Mouse (Mus musculus) megakaryocyte progenitor cell, adult 5-6 weeks (primary cell): ENCODE results near the gene Kcnh1. TPM values are rescaled to one million over a fixed set of nuclear protein-coding genes. Genes with fewer than 3 reads are reported as not detected.

Experiments
- ATAC-seq: replicated peaks from 2 replicates; pipeline ENCODE4 v1.8.0; 2016; ENCODE audit warnings: mild to moderate bottlenecking, moderate TSS enrichment, inconsistent platforms; ENCODE audit not compliant: poor library complexity
- total RNA-seq, 2 experiments: library from RNA; stranded (forward) in 1 of 2; stranded (reverse) in 1 of 2; fragments of 157-497, 149-512 nt in 1 of 2; fragments of 200-1000 nt in 1 of 2; gene quantifications; 2 replicates each; pipeline versions ENCODE4 v1.2.3 to v1.2.4; 2015 to 2017

Gene Kcnh1
- total RNA-seq (2015) = not detected in 2 replicates
- not detected in 2 replicates for total RNA-seq (2017)

DNA sequence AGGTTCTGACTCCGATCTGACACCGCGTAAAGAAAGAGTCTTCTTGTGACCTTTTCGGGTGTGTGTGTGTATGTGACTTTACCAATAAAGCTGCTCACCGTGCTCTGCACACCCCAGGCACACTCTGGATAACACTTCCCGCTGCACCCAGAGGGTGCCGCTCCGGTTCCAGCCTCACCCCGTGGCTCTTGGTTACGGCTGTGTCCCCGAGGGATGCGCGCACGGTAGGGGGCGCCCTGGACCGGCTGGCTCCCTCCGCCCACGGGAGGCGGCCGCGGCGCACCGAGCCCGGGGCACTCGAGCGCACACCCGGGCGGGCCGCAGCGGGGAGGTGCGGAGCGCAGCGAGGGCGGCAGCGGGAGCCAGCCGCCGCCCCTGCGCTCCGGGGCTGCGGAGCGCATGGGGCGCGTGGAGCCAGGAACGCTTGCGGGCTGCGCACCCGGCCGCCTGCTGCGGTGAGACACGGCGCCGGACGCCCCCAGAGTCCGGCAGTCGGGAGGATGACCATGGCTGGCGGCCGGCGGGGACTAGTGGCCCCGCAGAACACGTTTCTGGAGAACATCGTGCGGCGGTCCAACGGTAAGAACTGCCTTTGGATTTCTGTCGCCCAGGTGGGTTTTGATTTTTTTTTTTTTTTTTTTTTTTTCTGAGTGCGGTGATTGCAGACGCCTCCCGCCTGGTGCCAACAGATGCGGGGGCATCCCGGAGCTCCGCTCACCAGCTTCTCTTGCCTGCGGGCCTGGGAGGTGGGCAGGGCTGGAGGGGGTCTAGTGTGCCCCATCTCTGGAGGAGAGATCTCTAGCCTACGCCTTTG is at the start of gene Kcnh1:
Gene Kcnh1 (plus strand): TSS at position 267 of the 814 bp plus-strand sequence.
- ATAC-seq = peak; percentile 96

DNA sequence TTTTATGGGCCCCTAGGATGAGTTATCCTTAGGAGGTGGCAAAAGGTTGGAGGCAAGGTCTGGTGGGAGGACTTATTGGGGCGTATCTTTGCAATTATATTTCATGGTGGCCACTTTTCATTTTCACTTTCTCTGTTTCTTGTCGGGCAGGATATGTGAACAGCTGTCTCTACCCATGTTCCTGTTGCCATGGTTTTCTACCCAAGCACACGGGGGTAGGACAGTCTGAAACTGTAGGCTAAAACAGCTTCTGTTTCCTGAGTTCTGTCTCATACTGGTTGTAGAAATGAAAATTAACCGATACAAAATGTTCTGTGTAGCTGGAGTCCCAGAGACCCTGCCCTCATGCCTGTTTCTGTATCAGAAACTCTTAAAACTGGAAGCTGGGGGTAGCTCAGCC is 39.4 kb upstream of the Kcnh1 start:
- no peak for ATAC-seq

DNA sequence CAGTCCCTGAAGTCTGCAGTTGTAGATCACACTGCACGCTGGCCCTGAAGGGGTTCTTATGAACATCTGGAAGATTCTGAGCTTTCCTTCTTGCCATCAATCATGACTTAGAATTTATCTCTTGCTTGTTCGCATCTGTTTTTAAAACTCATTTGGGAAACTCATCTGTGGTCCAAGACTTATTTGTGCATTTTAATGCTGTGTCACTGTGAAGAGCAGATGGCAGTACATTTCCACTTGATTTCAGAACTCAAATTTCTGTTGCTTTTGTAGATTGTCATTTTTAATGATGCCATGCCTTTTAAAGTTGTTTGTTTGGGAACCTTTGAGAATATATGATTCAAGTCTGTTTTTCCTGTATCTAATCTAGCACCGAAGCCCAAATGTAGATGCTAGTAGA is 19.1 kb upstream of the Kcnh1 start:
- ATAC-seq = no peak

DNA sequence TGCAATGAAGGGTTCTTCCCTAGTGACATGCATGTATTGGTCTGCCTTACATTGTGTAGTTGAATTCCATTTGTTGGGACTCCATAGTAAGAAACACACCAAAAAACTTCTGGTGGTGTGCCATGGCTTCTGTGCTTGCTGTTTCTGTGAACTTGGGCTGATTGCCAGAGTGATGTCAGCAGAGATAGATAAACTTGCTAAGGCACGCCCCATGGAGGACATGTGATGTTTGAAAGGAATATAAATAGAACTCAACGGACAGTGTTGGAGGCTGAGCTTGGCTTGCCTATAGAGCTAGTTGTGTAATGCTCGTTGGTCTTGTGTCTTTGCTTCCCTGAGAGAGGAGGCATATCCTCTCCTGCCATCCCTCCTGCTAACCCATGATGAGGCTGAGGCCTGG is 10.7 kb upstream of the Kcnh1 start:
- ATAC-seq = no peak; the same call in 1 of the 2 replicates

DNA sequence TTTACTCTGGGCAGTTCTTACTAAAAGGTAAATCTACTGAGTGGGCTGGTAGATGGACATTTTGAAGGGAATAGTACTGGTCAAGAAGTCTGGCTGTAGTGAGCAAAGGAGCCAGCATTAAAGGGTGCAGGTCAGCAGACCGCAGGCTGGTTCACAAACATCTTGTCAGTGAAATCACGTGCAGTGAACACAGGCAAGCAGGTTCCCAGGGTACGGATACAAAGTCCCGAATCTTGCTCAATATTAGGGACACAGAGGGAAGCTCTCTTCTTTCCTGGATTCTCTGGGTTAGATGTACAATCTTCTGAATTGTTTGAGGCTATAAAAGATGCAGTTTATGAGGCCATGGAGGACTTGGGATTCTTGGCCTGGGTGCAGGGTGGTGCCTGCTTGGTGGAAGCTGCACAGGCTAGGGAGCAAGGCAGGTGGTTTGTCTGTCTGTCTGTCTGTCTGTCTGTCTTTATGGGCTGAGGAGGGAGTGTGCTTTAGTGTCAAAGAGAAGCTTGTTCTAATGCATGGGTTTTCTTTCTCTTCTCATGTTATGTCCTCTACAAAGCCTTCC is 8.8 kb upstream of the Kcnh1 start:
- no peak for ATAC-seq

DNA sequence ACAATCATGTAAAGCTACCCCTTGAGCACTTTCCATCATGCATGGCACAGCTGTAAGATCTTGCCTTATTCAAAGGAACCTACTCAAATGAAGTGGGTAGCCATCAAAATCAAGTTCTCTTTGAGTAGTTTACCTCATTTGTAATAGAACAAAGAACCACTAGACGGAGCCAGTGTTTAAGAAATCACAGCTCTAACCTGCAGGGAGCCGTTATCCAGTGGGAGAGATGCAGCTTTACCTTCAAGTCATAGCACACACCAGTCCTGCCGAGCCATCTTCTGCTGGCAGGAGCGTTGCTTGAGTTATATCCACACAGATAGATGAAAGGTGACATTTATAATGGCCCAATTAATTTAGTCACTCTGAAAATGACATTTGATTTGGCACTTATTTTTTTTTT is 1.5 kb upstream of the Kcnh1 start:
- ATAC-seq = peak; percentile 43; the same call in 1 of the 2 replicates

DNA sequence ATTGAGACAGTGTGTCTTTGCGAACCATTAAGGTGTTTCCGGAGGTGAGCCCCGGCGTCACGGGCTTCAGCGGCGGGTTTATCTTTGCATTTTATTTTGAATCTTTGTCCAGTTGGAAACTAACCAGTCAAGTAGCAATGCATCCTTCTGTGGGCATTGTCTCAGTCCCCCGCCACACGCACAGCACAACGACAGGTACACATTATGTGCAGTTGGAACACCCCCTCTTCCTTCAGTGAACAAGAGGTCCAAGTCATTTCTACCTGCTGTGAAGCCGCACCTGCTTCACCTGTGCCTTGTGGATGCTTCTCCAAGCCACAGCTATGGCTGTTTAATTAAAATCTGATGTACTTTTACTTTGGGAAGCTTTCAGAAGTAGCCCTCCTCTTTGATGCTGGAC is 803 bp upstream of the Kcnh1 start:
- no peak for ATAC-seq

DNA sequence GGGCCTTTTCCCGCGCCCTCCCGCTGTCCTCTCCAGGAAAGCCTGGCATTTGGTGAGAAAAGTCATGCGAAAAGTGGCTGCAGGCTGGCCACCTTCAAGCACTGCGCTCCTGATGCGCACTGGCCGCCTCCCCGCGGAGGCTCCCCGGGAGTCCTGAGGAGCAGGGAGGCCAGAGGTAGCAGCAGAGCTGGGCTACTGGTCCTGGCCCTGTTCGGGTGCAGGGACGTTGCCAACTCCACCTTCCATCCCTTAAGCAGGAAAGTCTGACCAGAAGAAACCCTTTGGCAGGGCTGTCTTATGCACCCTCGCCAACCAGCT is 707 bp downstream of the Kcnh1 start:
- no peak for ATAC-seq

DNA sequence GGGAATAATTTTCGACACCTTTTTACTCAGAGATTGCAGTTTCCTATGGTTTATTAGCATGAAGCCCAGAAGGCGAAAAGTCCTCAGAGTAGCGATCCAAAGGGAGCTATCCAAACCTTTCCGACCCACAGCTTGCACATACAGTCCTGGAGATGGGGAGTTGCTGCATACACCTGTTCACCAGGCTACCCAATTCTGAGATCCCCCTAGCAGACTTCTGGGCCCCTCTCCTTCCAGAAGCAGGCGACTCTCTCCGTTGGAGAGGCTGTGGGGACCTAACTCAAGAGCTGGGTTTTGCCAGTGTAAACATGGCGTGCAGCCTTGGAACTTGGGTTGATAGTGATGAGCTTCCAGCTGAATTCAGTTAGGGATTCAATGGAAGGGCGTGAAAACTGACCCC is 1.3 kb downstream of the Kcnh1 start:
- no peak for ATAC-seq

DNA sequence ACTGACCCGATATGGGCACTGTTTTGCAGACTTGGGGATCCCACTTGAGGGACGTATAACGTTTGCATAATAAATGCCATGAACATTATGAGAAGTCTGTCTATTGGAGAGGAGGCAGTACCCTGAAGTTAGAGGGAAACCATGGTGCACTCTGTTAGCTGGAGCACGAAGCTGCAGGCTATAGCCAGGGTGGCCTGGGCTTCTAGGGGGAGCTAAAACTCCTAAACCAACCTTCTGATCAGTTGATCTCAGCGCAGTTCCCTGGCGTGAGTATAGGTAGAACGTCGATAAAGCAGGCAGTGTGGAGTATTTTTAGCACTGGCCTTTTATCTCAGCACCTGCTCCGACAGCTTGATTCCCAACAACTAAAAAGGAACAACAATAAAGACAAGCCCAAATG is 2.1 kb downstream of the Kcnh1 start:
- ATAC-seq = no peak

DNA sequence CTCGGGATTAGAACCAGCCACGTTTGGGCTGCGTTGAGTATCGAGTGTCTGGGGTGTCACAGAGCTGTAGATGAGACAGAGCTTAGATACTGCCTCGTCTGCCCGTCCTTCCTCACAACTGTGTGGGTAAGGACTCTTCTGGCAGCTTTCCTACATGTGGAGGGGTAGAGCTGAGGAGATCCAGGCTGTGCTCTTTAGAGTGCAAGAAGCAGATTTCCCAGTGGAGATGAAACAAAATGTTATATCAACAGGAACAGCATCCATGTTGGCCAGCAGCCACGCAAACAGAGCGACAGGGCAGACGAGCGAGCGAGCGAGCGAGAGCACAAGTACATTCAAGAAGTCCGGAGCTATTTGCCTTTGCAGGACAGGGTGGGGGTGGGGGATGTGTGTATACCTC is 3.1 kb downstream of the Kcnh1 start:
- no peak for ATAC-seq

DNA sequence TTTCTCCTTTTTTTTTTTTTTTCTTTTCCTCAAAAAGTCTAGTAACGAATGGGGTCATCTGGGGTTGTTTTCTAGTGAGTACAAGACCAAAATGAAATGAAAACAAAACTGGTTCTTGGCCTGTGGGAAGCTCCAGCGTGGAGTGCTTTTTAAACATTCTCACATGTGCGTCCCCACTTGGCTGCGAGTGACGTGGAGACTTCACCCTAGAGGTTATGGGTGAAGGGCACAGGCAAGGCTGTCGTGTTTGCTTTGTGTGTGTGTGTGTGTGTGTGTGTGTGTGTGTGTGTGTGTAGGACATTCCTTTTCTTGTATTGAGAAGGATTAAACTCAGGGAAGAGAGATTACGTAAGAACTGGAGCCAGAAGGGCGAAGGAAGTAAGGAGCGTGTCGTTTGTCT is 6.9 kb downstream of the Kcnh1 start:
- no peak for ATAC-seq

DNA sequence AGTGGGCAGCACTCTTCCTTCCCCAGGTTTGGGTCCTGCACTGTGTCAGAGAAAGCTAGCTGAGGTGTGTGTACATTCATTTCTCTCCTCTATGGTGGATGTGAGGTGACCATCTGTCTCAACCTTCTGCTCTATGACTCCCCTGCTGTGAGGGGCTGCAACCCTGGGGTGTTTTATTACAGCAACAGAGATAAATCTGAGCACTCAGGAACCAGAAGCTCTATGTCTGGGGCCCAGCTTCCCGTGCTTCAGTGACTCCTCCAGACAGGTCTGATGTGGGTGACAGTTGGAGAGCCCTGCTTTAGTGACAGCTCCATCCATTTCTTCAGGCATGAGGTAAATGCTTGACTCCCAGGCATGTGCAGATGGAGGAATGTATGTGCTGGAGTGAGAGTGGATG is 12.4 kb downstream of the Kcnh1 start:
- ATAC-seq = no peak

DNA sequence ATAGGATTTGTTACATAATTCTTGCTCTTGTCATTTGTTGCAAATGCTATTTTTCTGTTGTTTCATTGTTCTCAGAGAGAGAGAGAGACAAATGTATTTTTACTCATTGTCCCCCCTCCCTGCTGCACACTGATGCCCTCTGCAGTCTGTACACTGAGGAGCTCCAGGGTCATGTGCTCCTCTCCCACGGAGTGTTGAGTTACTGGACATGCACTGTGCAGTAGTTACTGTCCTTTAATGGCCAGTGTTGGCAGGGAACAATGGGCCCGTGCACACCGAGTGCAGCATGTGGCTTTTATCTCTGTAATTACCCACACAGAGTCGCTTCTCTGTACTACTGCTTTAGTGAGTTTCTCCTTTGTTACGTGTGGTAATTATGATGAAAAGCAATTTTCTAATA is 17.4 kb downstream of the Kcnh1 start:
- no peak for ATAC-seq

DNA sequence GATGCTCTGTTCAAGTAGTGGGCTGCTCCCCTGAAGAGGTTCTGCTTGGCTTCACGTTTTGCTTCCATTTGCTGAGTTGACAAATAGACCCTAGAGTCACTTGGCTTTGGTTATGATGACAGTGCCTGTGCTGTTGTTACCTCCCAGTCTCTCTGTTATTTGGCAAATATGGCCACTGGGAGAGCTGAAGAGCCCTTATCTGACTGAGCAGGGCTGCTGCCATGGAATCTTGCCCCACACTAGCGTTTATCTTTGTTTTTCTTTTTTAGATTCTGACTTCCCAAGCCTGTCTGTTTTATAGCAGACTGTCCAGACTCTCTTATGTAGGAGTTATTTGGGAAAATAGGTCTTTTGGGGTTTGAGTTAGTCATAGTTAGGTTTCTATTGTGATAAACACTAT is 21.9 kb downstream of the Kcnh1 start:
- ATAC-seq = no peak

DNA sequence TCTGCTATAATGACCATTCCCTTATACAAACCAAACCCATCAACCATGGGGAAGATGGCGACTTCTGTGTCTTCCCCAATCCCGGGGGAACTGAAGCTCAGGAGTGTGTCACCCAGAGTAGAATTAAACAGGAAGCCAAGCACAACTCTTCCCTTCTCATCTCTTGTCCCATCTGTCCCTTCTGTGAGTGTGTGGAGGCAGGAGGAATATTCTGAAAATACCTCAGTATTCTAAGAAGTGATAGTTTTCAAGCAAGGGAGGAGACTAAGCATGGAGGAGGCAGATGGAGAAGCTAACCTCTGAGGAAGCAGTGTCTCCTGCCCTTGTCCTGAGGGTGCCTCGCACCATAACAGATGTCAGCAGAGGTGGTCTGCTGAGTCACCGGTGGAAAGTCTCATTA is 24.1 kb downstream of the Kcnh1 start:
- no peak for ATAC-seq

DNA sequence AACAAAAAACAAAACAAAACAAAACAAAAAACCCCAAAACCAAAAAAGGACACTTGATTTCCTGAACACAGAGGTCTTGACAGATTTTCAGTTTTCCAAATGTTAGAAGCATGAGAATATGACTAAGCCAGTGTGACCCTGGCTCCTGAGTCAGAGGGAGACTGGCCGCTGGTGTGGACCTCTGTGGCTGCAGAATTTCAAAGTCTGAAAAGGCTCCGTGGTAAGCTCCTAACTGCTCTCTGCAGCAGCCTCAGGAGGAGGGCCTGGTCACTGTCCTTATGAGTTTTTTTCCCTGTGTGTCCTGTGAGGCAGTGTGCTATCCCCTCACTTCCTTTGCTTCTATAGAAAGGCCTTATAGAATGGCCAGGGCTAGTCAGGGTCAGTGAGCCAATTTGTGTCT is 29.6 kb downstream of the Kcnh1 start:
- no peak for ATAC-seq

DNA sequence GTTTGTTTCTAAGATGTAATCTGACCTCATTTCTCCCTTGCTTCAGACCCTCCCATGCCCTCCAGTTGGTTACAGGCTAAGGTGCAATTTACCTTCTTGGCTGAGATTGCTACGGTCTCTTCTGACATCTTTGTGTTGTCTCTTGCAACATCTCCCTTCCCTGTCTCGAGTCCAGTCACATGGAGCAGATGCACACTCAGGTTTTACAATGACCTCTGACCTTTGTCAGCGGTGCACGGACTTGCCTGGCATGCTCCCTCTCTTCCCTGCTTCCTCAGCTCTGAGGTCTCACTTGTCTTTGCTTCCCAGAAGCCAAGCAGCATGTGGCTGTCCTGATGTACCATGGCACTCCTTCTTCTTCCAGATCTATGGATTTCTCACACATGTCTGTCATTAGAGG is 33.6 kb downstream of the Kcnh1 start:
- ATAC-seq = no peak

DNA sequence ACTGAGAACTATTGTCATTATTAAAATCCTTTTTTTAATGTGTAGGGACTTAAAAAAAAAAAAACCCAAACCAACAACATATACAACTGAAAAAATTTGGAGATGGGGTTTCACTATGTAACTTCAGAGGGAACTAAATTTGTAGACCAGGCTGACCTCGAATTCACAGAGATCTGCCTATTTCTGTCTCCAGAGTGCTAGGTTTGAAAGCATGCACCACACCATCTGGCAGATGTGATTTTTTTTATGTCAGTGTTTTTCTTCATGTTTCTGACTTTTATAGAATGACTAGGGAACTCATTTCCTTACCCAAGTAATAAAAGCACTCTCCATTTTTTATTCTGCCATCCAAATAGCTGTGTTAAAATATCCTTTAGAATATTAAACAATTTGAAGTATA is 42.1 kb downstream of the Kcnh1 start:
- ATAC-seq = no peak

DNA sequence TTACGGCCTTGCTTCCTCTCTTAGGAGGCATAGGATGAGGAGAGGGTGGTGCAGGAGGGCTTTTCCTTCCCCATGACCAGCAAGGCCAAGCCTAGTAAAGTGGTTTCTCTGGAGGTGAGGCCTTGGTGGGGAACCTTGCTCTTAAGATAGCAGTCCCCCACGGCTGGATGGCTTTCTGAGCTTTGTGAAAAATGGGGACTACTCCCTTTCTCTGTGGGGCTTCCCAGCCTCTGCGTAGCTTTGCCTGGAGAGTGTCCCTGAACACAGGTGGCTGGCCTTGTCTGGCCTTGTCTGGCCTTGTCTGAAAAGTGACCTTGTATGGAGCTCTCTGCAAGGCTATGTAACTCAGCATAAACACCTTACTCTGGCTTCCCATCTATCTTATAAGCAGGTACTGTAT is 56.3 kb downstream of the Kcnh1 start:
- no peak for ATAC-seq

DNA sequence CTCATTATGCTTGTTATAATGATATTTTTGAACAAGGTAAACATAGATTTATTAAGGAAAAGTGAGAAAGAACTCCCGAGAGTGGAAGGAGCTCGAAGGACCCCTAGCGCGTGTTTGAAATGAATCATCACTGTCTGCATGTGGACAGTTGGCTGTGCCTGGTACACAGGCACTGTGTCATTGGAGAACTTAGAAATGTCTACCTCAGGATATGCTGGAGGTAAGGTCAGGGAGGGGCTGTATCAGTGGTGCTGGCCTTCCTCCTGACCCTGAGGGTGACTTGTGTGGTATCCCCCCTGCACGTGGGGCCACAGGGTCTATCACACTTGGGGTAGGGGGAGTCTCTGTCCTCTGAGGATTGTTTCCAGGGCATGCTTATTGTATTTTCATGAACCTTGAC is 68.6 kb downstream of the Kcnh1 start:
- ATAC-seq = no peak

DNA sequence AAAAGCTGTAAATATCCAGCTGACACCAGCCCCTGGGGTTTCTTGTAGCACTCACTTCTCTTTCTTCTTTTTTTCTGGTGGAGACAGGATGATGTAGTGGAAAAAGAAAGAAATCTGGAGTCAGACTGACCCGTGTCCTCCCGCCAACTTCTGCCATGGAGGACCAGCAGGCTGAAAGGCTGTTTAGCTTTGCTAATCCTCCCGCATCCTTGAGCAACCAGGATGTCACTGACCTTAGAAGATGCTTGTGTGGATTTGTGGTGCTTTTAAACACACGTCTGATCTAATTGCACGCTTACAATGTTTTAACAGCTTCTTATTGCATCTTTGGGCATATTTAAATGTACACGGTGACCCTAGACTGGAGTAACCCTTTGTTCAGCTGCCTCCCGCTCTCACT is 69.0 kb downstream of the Kcnh1 start:
- no peak for ATAC-seq

DNA sequence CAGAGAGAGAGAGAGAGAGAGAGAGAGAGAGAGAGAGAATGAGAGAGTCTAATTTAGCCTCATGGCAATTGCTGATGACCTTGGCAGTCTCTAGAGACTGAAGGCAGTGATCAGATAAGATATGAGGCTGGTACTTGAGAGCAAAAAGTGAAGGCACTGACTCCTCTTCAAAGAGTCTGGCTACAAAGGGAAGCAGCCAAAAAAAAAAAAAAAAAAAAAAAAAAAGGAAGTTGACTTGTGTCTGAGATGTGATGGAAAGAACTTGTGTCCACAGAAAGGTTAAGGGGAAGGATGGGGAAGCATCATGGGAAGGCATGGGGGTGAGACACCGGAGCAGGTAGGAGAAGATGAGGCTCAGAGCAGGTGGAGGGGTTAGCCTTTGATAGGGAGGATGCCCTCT is 75.1 kb downstream of the Kcnh1 start:
- no peak for ATAC-seq
